Mouse (Mus musculus) splenic B cell, adult 2 months (primary cell): ENCODE results near the gene Sec24d.
"Not testable (repeated sequence)": the region's sequence is repeated elsewhere in the genome, so short reads cannot be mapped to it uniquely, and the experiment has no call there.

ENCODE experiments used
- DNase-seq: peaks from one replicate; pipeline ENCODE4 v3.0.0-alpha.2; 2011; ENCODE audit warnings: low read depth, low spot score
- H3K27me3 ChIP-seq: 2 replicates; pipeline ENCODE4 v1.6.1; 2012; ENCODE audit warnings: mild to moderate bottlenecking, low read length, moderate library complexity, mixed read lengths; ENCODE audit not compliant: control insufficient read depth, poor library complexity, insufficient read depth, severe bottlenecking
- H3K36me3 ChIP-seq: 2 replicates; pipeline ENCODE4 v1.6.1; 2012; ENCODE audit warnings: mild to moderate bottlenecking, low read length, moderate library complexity, mixed read lengths; ENCODE audit not compliant: control insufficient read depth, poor library complexity, insufficient read depth, severe bottlenecking

The Sec24d gene

DNA sequence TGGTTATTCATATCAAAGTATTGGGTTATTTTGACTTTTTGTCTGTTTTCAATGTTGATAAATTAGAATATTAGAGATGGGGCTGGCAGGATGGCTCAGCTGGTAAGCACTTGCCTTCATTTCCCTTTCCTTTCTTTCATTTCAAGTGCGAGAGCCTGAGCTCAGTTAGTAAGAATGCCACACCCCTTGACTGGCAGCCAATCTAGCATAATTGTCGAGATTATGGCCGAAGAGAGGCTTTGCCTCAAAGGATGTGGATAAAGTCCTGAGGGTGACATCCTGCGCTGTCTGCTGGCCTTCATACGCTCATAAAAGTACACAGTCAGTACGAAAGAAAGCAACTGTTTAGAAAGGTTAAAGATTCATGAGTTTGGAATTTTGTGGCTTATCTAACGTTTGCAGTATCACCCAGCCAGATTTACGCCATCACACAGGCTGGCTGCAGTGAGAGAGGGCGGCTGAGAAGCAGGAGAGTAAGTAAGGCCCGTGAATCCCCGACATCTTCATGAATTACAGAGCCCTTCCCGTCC is 71.5 kb downstream of the Sec24d start:
- H3K27me3 ChIP-seq, result no peaks in the 10 kb centered on the region
- no peaks in the 10 kb centered on the region for H3K36me3 ChIP-seq
- no peak for DNase-seq

DNA sequence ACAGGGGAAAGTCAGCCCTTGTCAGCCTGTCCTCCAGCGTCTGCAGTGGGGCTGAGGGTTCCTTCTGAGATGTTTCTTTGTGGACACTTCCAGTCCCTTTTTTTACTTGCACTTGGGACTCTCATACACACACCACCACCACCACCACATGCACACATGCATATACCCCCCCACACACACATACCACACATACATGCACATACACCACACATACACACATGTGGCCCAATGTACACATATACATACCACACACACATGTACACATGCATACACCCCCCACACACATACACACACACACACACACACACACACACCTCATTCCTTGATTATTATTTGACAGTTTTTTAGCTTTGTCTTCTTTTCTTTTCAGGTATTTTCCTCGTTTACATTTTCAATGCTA is 73.8 kb downstream of the Sec24d start:
- no peaks in the 10 kb centered on the region for H3K27me3 ChIP-seq
- no peaks in the 10 kb centered on the region for H3K36me3 ChIP-seq
- DNase-seq, result no peak

DNA sequence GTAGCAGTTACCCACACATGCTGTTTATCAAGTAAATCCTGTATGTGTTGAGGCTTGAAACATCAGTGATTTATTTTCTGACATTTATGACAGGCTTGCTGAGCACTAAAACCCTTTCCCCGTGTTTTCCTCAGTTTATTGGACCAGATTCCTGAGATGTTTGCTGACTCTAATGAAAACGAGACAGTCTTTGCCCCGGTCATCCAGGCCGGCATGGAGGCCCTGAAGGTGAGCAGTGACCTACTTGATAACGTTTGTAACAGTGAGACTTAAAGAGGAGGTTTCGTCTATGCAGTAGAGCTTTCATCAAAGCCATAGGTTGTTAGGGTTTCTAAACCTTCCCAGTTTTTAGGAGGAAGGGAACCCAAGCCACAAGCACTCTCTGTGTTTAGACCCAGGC is 76.4 kb downstream of the Sec24d start:
- Histone ChIP-seq H3K36me3 (no peaks in the 10 kb centered on the region), H3K27me3 (no peaks in the 10 kb centered on the region)
- no peak for DNase-seq

DNA sequence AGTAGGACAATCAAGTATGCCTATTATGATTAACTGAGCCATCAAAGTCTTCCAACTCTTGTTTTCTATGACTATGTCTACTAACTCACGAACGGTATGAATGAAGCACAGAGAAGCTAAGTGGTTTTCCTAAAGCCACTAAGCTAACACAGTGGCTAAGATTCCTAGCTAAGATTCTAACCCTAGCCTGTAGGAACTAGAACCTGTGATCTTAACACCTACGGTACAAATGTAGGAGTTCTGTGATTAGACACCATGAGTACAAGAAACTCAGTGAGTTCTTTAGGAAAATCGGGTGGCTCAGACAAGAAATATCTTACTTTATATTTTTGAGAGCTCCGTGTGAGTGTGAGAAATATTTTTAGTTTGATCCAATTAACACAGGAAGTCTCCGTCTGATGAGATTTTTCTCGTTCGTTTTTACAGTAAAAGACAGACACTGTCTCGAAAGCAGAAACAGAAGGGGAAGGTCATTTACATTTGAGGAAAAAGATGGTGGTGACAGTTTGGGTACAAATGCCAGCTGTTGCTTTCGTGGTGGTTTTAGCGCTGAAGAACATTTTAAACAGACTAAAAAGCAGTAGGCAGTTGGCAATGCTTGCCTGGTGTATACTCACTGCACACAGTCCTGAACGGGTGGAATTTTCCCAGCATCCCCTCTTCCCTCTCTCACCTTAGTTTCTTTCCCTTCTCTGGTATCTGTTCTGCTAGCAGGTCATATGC is 81.0 kb downstream of the Sec24d start:
- no peaks in the 10 kb centered on the region for H3K27me3 ChIP-seq
- H3K36me3 ChIP-seq, result no peaks in the 10 kb centered on the region
- no peak for DNase-seq

DNA sequence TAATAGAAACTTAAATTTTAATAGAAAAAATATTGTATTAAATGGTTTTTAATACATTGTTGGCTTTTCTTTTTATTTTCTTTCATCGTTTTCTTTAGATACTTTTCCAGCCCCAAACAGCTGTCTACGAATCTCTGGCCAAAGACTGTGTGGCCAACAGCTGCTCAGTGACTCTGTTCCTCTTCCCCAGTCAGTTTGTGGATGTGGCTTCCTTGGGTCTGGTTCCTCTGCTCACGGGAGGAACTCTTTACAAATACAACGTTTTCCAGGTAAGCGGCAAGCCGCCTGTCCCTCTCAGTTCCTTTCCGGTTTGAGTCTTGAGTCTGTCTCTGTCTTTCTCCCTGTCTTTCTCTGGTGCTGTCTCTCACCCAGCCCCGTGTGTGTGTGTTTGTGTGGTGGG is 83.3 kb downstream of the Sec24d start:
- Histone ChIP-seq H3K27me3 (no peaks in the 10 kb centered on the region), H3K36me3 (no peaks in the 10 kb centered on the region)
- no peak for DNase-seq

DNA sequence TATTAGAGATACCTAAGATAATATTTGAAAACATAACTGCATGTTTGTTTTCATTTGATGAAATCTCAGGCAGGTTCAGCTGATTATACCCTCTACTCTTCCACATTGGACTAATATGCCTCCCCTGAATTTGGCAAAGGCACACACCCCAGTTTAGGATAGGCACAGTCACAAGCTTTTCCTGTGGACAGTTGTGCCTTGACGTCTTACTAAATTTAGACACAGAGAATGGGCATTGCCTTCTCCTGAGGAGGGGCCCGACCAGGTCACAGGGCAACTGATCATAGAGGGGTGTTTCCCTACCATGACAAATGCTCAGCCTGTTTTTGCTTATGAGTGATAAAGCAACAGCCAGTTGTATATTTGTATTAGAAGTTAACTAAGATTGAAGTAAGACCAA is 84.3 kb downstream of the Sec24d start:
- Histone ChIP-seq H3K36me3 (no peaks in the 10 kb centered on the region), H3K27me3 (no peaks in the 10 kb centered on the region)
- no peak for DNase-seq

DNA sequence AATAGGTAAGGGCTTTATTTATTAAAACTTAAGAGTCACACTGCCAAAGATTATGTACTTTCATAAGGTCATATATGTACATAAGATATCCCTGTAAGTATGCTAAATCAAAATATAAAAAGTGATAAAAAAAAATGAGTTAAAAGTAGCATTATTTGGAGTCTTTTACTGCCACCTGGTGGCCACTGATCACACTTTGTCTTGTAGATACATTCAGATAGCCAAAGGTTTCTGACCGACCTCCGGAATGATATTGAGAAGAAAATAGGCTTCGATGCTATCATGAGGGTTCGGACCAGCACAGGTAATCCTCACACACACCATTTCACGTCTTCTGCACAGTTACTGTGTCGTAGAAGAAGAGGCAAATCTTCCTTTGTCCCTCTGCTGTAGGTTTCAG is 85.9 kb downstream of the Sec24d start:
- peak; percentile 85 for DNase-seq

DNA sequence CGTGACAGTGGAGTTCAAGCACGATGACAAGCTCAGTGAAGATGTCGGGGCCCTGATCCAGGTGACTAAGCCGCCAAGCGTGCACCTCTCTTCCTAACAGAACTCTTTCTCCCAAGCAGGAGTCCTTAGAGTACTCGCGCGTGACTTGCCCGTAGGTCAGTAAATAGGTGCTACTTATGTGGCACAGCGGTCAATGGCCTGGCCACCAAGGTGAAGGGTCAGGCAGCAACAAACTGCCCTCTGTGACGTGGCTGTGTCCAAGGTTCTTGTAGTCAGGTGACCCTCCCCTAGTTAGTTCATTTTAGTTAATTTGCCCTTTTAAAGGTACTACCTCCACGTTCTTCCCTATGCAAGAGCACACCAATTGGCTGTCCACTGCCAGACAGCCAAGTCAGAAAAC is 86.4 kb downstream of the Sec24d start:
- Histone ChIP-seq H3K36me3 (no peaks in the 10 kb centered on the region), H3K27me3 (no peaks in the 10 kb centered on the region)
- DNase-seq, result no peak

More for the DNA sequence above, 85.9 kb downstream of the Sec24d start:
- H3K27me3 ChIP-seq, result no peaks in the 10 kb centered on the region
- H3K36me3 ChIP-seq, result no peaks in the 10 kb centered on the region

DNA sequence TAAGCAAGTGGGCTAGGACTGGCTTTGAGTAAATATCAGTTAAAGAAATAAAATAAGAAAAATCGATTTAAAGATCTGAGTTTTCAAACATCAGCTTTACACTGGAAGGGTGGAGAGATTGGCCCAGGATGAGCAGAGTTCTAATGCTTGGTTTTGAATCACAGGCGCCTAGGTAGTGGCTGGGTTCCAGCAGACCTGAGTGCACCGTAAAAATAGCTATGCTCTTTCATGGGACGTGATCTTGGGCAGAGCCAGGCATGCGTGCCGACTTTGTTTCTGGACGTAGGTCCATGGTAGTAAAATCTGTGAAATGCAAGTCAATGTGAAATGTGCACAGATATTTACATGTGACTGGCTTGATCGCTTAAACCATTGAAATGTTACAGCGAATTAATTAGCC is 87.1 kb downstream of the Sec24d start:
- no peaks in the 10 kb centered on the region for H3K36me3 ChIP-seq
- DNase-seq, result no peak
- no peaks in the 10 kb centered on the region for H3K27me3 ChIP-seq

DNA sequence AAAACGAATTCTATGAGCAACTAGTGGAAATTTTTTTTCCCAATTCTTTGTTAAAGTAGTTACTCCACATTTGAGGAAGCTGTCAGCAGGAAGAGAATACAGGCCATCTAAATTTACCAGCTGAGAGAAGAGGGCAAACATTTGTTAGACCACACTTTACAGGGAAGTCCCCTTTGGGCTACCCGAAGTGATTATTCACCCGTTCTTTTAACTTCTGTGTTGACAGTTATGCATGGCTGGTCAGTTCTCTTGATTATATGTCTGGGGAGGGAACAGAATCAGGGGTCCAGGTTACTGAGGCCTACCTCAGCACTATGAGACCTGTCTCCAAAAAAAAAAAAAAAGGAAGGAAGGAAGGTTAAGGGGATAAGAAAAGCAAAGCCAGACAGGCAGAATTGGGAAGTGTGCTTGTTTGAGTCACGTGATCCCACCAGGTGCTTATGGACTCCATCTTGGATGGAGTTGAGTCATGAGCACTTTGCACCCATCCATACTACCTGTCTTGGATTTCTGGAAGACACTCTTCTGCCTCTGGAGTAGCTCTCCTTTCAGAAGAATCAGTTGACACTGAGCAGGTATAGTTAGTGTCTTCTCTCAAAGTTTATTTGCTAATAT is 89.2 kb downstream of the Sec24d start:
- DNase-seq, result peak; percentile 45
- no peaks in the 10 kb centered on the region for H3K36me3 ChIP-seq

DNA sequence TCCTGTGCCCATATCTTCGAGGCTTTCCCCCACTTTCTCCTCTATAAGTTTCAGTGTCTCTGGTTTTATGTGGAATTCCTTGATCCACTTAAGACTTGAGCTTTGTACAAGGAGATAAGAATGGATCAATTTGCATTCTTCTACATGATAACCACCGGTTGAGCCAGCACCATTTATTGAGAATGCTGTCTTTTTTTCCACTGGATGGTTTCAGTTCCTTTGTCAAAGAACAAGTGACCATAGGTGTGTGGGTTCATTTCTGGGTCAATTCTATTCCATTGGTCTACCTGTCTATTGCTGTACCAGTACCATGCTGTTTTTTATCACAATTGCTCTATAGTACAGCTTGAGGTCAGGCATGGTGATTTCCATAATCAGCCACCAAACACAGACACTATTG is 99.6 kb downstream of the Sec24d start:
- not testable (repeated sequence) for DNase-seq, H3K36me3 ChIP-seq

More for the DNA sequence above, 89.2 kb downstream of the Sec24d start:
- no peaks in the 10 kb centered on the region for H3K27me3 ChIP-seq

DNA sequence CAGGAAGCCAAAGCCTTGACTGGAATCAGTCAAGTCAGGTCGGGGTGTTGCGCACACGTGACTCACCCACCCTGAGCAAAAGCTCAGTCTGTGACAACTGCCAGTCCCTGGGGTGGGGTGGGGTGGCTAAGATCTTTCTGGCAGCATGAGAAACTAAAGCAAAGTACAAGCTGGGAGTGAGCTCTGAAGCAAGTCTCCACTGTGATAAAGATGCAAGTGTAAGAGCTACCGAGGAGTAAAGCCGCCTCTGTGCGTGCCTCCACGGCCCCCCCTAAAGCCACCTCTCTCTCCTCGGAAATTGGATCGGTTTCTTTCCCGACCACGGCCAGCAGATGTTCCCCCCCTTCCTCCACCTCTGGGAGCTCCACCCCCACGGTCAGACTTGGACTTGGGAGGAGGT is 101.9 kb downstream of the Sec24d start:
- DNase-seq, result no peak
- Histone ChIP-seq H3K27me3 (no peaks in the 10 kb centered on the region), H3K36me3 (peaks cover 13% of the 10 kb centered on the region)

More for the DNA sequence above, 99.6 kb downstream of the Sec24d start:
- H3K27me3 ChIP-seq, result not testable (repeated sequence)

DNA sequence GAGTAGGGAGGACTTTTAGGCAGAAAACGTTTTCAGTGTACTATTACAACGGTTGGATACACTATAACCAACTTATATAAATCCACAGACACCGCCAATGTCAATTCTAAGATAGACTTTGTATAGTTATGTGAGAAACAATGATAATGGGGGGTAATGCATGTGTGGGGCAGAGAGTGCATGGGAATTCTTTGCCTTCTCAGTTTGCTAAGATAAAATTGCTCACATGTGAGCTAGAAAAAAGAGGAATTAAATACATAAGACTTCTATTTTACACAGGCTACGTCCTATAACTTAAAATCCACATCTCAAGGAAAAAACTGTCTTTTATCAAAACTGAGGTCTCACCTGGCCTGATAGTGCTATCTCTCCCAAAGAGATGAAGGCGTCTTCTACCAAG is 103.7 kb downstream of the Sec24d start:
- Histone ChIP-seq H3K36me3 (peaks cover 16% of the 10 kb centered on the region), H3K27me3 (no peaks in the 10 kb centered on the region)
- DNase-seq, result no peak

DNA sequence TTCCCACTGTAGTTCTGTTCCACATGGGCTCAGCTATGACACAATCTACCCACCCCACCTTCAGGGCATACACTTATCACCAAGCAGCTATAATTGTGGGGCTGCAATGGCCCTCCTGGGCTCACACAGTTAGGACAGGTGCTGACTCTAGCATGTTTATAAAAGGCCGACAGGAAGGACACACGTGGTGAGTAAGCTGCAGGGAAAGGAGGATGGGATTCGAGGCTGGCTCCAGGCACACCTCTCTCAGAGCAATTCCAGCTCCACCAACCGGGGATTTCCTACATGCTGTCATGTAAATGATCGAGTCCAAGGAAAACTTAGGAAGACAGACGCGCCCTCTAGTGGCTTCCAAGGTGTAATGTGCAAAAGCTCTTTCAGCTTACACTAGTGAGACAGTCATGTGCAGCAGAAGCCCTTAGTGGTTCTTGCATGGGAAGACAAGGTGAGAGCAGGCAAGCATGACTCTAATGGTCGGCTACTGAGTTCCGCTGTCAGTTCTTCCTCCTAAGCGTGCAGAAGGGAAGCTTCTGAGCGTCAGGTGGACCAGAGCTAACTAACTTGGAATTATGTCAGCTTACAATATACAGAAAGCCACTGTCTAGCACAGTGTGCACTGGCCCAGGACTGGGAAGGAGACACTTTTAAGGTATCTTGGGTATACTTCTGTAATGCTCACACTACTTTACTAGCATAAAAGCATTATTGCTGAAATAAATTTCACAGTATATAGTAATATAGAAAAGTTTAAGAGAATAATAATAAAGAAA is 104.7 kb downstream of the Sec24d start:
- peaks cover 16% of the 10 kb centered on the region for H3K36me3 ChIP-seq
- no peaks in the 10 kb centered on the region for H3K27me3 ChIP-seq
- no peak for DNase-seq

DNA sequence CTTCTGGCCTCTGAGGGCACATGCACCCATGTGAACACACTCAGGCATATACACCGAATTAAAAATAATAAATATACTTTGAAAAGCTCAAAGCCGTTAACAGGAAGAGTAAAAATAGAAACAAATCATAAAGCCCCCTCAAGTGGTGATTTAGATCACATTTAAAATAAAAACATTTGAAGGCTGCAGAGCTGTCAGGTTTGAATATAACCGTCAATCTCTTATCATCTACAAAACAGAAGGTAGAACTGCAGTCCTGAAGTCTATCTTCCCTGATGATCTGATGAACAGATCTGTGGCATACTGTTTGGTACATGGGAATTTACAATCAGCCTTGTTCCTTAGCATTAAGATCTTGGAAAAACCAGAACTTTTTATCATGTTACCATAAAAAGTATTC is 109.3 kb downstream of the Sec24d start:
- no peaks in the 10 kb centered on the region for H3K27me3 ChIP-seq
- DNase-seq, result no peak
- H3K36me3 ChIP-seq, result peaks cover 11% of the 10 kb centered on the region; the same call in 1 of the 2 replicates
